Mouse (Mus musculus) liver, embryonic 16.5 days (tissue): ENCODE measurements around the gene Stx18. TPM values are rescaled to one million over a fixed set of nuclear protein-coding genes. Genes with fewer than 3 reads are reported as not detected.

Source experiments
- polyA plus RNA-seq: library from polyadenylated mRNA; unstranded; fragments of >200 nt; fragmentation: Nextera tagmentation; extraction: Ambion mirVana; gene quantifications from 2 replicates; pipeline ENCODE4 v1.2.1, GENCODE M21; 2015

Stx18 gene
- polyA plus RNA-seq, 1 experiment from 2014 or later, result 10.7 TPM

Other genes with a start within 250 kb of the Stx18 start
- gene Msx1, start 214.2 kb upstream of the Stx18 start, polyA plus RNA-seq, result 0.12 TPM in 1 of 2 replicates, not detected in the other
- 1.6 and 2.0 TPM in 2 replicates for gene Nsg1, start 121.2 kb downstream of the Stx18 start, polyA plus RNA-seq
- gene Zbtb49, start 181.7 kb downstream of the Stx18 start, polyA plus RNA-seq, result 2.6 and 3.0 TPM in 2 replicates
- 35.2 and 39.8 TPM in 2 replicates for gene Lyar, start 181.7 kb downstream of the Stx18 start, polyA plus RNA-seq
- gene Tmem128, start 221.4 kb downstream of the Stx18 start, polyA plus RNA-seq, result 35.4 and 41.3 TPM in 2 replicates
- gene Otop1, start 237.2 kb downstream of the Stx18 start, polyA plus RNA-seq, result not detected in 2 replicates